Mouse (Mus musculus) right cerebral cortex, adult 2 months (tissue): ENCODE results near the gene Tesk2.
A peak's percentile ranks its signal among the peaks of the same experiment; 100 is the strongest.
"Not testable (repeated sequence)": the region's sequence is repeated elsewhere in the genome, so short reads cannot be mapped to it uniquely, and the experiment has no call there.

Experiments used
- DNase-seq, 2 experiments: peaks; one replicate each; pipeline ENCODE4 v3.0.0; 2021 to 2022; ENCODE audit warnings: low spot score in 2 of 2

Gene Tesk2

GRCm38 (mm10) chr4:116788956-116789355, 68.2 kb downstream of the Tesk2 start:
- DNase-seq: peak; percentile 93 to 94

- no peak for DNase-seq
Measured at GRCm38 (mm10) chr4:116792453-116792852, 71.7 kb downstream of the Tesk2 start.

DNA sequence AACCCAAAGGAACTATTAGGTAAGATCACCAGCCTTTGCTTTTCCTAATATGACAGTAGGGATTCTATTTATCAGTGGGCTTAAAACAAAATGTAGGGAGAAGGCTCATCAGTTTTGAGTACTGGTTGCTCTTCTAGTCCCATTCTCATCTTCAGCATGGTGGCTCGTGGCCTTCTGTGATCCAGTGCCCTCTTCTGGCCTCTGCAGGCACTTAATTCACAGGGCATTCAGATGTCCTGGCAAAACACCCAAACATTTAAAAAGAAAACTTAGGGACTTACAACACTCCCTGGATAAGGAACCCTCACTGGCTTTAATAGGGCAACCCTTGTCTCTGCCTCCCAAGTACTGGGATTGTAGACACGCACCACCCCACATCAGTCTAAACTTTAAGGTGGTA, 73.5 kb downstream of the Tesk2 start:
- DNase-seq: no peak

GRCm38 (mm10) chr4:116796442-116797110, 75.8 kb downstream of the Tesk2 start:
- DNase-seq: no peak

DNA sequence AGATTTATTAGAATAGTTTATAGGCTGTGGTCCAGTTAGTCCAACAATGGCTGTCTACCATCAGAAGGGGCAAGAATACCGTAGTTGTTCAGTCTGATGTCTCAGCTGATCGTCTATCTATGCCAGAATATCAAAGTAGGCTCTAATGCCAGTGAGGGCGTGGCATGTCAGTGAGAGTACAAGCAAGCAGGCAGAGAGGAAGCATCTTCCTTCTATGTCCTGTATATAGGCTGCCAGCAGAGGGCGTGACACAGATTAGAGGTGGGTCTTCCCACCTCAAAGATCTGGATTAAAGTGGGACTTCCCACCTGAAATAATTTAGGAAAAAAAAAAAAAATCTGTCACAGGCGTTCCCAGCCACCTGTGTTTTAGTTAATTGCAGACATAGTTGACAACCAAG, 79.2 kb downstream of the Tesk2 start:
- DNase-seq: no peak

GRCm38 (mm10) chr4:116807197-116808129, 86.7 kb downstream of the Tesk2 start, which contains the start of the genes Toe1 and Mutyh:
Gene Toe1, minus strand, starts transcription at chr4:116807640.
Gene Mutyh, plus strand, starts transcription at chr4:116807723.
- peak; percentile 91 to 92 for DNase-seq

DNA sequence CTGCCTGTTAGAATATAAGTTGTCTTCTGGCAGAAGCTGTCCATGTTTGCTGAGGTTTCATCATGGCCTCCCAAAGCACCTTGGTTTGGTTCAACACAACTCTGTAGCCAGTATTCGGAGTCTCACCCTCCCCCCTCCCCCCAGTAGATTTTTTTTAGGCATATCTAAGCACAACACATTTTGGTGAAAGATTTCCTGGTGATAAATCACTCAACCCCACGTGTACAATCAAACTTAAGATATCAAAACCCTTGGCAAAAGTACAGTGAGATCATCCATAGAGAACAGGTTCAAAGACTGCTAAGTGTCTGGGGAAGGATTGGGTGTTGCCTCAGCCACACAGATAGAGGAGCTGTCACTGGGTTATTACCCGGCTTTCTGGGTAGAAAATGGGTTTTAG, 90.3 kb downstream of the Tesk2 start:
- DNase-seq: no peak

DNA sequence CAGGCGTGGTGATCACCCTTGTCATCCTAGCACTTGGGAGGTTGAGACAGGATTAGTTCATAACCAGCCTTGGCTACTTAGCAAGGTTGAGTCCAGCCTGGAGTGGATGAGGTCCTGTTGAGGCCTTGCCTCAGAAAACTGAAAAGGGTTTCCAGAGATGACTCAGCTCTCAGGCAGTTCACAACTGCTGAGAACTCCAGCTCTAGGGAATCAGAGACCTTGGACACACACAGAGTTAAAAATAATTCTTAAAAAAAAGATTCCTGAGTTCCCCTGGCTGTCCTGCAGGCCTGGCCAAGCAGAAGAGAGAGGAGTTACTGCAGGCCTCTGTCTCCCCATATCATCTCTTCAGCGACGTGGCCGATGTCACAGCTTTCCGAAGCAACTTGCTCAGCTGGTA, 94.5 kb downstream of the Tesk2 start:
- no peak for DNase-seq

- no peak for DNase-seq
Measured at GRCm38 (mm10) chr4:116817486-116817885, 96.7 kb downstream of the Tesk2 start.

DNA sequence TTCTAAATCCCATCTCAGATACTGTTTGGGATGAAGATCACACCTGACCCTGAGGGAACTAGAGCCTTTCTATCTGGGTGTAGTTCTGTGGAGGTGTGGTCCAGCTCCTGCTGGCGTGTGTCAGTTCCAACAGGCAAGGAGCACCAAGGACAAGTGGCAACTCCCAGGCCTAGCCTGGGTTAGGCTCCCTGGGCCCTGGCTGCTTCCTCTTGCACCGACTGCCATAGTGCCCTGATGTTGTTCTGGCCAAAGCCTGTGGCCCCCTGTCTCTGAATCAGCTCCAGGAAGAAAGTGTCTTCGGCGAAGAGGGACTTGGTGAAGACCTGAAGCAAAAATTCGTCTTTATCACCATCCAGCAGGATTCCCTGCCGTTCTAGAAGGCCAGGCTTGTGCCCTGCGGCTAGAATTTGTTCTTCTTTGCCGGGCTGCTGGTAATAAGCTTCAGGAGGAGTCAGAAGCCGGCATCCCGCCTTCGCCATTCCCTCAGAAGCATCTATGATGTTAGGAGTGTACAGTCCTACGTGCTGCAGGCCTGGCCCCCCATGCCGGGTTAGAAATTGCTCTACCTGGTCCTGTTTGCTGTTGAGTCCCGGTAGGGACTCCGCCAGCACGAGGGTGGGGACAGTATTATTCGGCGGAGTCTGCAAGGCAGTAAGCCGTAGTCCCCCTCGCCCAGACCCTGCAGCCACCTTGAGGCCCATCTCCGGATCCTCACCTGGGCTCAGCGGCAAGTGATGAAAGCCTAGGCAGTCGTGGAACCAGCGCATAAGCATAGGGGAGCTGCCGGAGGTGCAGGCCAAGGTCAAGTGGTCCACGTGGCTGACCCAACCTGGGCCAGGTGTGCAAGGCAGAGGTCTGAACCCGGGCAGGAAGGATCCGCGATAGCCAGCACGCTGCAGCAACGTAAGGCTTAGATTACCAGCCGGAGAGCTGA, 99.5 kb downstream of the Tesk2 start:
- DNase-seq: no peak

GRCm38 (mm10) chr4:116820902-116821693, 100.3 kb downstream of the Tesk2 start:
- peak; percentile 37 to 44 for DNase-seq

GRCm38 (mm10) chr4:116821694-116822016, 100.9 kb downstream of the Tesk2 start, which contains the start of gene Hpdl:
Gene Hpdl, minus strand, starts transcription at chr4:116821707.
- DNase-seq: no peak

DNA sequence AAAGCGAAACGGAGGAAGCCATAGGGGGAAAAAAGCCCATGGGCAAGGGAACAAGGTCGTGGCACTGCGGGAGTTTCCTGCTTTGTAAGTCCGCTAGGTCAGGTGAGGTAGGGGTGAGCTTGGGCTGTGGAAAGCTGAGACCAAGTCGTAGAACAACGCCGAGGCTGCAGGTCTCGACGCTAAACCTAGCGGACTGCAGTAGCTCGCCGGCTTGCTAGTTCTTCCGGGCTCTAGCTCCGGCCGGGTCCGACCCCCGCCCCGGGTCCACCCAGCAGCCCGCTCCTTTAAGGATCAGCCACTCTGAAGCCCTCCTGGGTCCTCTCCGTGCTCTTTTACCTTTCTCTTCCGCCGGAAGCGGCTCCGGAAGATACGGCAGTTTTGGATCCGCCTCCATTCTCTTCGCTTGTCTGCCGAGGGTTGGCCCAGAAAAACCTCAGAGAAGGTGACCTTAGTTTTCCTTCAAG, 103.8 kb downstream of the Tesk2 start:
- DNase-seq: peak; percentile 73 to 77

GRCm38 (mm10) chr4:116827819-116828218, 107.1 kb downstream of the Tesk2 start:
- DNase-seq: peak; percentile 36 to 47

- DNase-seq: no peak
Measured at GRCm38 (mm10) chr4:116829364-116830069, 108.8 kb downstream of the Tesk2 start.

GRCm38 (mm10) chr4:116830070-116830368, 109.3 kb downstream of the Tesk2 start:
- no peak for DNase-seq

DNA sequence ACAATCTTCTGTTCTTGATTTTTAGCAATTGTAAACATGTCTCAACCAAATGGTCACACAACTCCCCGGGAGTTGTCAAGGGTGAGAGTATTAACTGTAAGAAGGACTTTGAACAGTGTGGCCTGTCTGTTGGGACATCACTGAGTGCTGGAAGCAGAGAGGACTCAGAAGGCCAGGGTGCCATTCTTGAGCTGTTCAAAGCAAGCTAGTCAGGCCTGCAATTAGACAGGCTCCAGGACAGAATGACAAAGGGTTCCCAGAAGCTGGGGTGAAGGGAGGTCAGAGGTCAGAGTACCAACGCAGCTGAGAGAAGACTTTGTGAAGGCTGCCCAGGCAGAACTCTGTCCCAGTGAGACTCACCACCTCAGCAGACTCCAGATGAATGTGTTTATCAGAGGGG, 118.3 kb downstream of the Tesk2 start:
- no peak for DNase-seq

DNA sequence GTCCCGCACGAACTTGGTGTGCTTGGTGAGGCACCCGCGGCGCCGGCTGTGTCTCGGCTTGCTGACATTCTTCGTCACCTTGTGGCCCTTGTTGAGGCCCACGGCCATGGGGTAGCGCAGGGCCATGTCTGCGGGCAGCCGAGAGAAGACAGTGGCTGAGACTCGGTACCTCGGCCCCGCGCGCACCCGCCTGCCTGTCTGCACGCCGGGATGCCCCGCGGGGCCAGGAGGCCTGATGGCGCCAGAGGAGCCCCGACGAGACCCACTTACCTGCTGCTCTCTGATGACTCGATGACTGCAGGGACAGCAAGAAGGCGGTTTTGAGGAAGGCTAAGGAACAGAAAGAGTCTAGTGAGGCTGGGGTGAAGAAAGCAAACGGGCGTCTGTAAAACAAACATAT, 119.3 kb downstream of the Tesk2 start:
- not testable (repeated sequence) for DNase-seq

GRCm38 (mm10) chr4:116840841-116841240, 120.1 kb downstream of the Tesk2 start:
- DNase-seq: no peak

- no peak for DNase-seq
Measured at GRCm38 (mm10) chr4:116844324-116844723, 123.6 kb downstream of the Tesk2 start.
